Mouse (Mus musculus): Measurements from ENCODE around the gene Rgs16.

GRCm38 (mm10) chr1:153694372-153695120, 45.6 kb upstream of the Rgs16 start:
- no peak for TF ChIP-seq CTCF (IDR thresholded peaks at IDR 0.05; ENCODE audit: low read depth, low read length)
- TF ChIP-seq POLR2A (IDR thresholded peaks at IDR 0.05; ENCODE audit: extremely low read depth, insufficient read depth, low read length) = no peak

Measured in liver, adult 2 months (tissue).